Mouse (Mus musculus): ENCODE data around the gene Iars.

DNA sequence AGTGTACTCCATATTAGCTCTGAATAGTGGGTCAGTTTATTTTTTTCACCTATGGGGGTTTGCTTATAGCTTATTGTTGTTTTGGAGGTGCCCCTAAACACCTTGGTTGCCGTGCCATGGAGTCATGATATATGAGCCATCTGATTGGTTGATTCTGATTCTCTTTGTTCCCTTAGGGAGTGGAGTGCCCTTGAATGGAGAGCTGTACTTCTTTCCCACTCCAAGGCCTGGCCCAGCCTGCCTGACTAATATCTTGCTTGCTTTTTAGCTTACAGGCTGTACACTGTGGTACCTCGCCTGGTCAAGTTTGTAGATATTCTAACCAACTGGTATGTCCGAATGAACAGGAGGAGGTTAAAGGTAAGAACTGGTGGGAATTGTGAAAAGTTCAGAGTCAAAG, 37.4 kb downstream of the Iars start:
- no peak for TF ChIP-seq CTCF (IDR thresholded peaks at IDR 0.05; ENCODE audit: borderline replicate concordance, control insufficient read depth, extremely low read depth, insufficient read depth, low read length, poor library complexity)
- no peak for TF ChIP-seq POLR2A (IDR thresholded peaks at IDR 0.05; ENCODE audit: control insufficient read depth, extremely low read depth, insufficient read depth, low read length, poor library complexity)

Data from thymus, adult 2 months (tissue).